Mouse (Mus musculus): ENCODE measurements around the gene Ncoa4.

DNA sequence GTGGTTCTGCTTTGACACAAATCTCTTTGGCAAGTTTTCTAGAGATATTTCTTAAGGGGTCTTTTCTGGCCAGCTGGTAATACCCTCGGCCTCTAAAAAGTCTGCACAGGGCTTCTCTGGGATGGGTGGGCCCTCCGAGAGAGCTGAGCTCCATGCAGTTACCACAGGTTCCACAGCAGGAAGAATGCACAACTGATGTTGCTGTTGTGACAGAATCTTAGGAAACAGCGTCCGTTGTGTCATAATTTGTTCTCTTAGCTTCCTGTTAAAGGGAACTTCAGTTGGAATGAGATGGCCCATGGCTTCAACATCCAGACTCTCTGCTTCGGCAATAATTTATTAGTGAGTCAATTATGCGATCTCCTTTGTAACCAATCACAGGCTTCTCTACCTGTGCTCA lies 4.9 kb upstream of the Ncoa4 start:
- no peak for TF ChIP-seq POLR2A (IDR thresholded peaks at IDR 0.05; ENCODE audit: low read depth, low read length)
- no peak for TF ChIP-seq CTCF (IDR thresholded peaks at IDR 0.05; ENCODE audit: extremely low read depth, insufficient read length, insufficient replicate concordance, low read depth, low read length)

Data from small intestine, adult 2 months (tissue).